Mouse (Mus musculus): ENCODE data around the gene Kazn. TPM values are rescaled to one million over a fixed set of nuclear protein-coding genes. Genes with fewer than 3 reads are reported as not detected.
A peak's percentile ranks its signal among the peaks of the same experiment; 100 is the strongest.

Kazn gene
- polyA plus RNA-seq, 1 experiment from 2014 or later, result 29.3 TPM

- Histone ChIP-seq H3K9me3 (replicated peaks; ENCODE audit: control insufficient read depth, low read length, poor library complexity, severe bottlenecking) (no peaks in the 10 kb centered on the region), H3K4me3 (ENCODE audit: low read depth, low read length) (no peak overlapping the region), H3K9ac (ENCODE audit: low read depth, low read length) (no peak overlapping the region), H3K27ac (ENCODE audit: low read length) (peak overlapping the region; percentile 23; the same call in 1 of the 2 replicates), H3K27me3 (ENCODE audit: control insufficient read depth, insufficient read depth, low read depth, low read length) (no peaks in the 10 kb centered on the region), H3K36me3 (ENCODE audit: control insufficient read depth, insufficient read depth, low read length) (peaks cover 8% of the 10 kb centered on the region), H3K4me1 (ENCODE audit: control insufficient read depth, insufficient read depth, low read length) (peaks cover 7% of the 10 kb centered on the region; the same call in 1 of the 2 replicates), H3K4me2 (ENCODE audit: low read length) (no peak overlapping the region)
- no peak for ATAC-seq
- WGBS, result 7% methylated on average over 9 of the region's 9 CpGs
Measured at GRCm38 (mm10) chr4:142138356-142139099, 100.7 kb downstream of the Kazn start.

GRCm38 (mm10) chr4:142136766-142137503 is 102.3 kb downstream of the Kazn start:
- Histone ChIP-seq H3K9me3 (replicated peaks; ENCODE audit: control insufficient read depth, low read length, poor library complexity, severe bottlenecking) (no peaks in the 10 kb centered on the region), H3K27ac (ENCODE audit: low read length) (no peak overlapping the region), H3K4me3 (ENCODE audit: low read depth, low read length) (no peak overlapping the region), H3K36me3 (ENCODE audit: control insufficient read depth, insufficient read depth, low read length) (peaks cover 3% of the 10 kb centered on the region), H3K27me3 (ENCODE audit: control insufficient read depth, insufficient read depth, low read depth, low read length) (no peaks in the 10 kb centered on the region), H3K9ac (ENCODE audit: low read depth, low read length) (no peak overlapping the region), H3K4me2 (ENCODE audit: low read length) (no peak overlapping the region), H3K4me1 (ENCODE audit: control insufficient read depth, insufficient read depth, low read length) (peaks cover 7% of the 10 kb centered on the region; the same call in 1 of the 2 replicates)
- ATAC-seq, result no peak
- WGBS, result 84% methylated on average over 10 of the region's 10 CpGs

- H3K9me3 ChIP-seq (replicated peaks; ENCODE audit: control insufficient read depth, low read length, poor library complexity, severe bottlenecking), result no peaks in the 10 kb centered on the region
- 94% methylated on average over 2 of the region's 2 CpGs for WGBS
- H3K27me3 ChIP-seq (ENCODE audit: control insufficient read depth, insufficient read depth, low read depth, low read length), result no peaks in the 10 kb centered on the region
- no peak overlapping the region for H3K9ac ChIP-seq (ENCODE audit: low read depth, low read length)
- ATAC-seq, result no peak
- no peak overlapping the region for H3K4me3 ChIP-seq (ENCODE audit: low read depth, low read length)
- no peak overlapping the region for H3K27ac ChIP-seq (ENCODE audit: low read length)
- H3K4me2 ChIP-seq (ENCODE audit: low read length), result no peak overlapping the region
- peaks cover 7% of the 10 kb centered on the region; the same call in 1 of the 2 replicates for H3K4me1 ChIP-seq (ENCODE audit: control insufficient read depth, insufficient read depth, low read length)
- H3K36me3 ChIP-seq (ENCODE audit: control insufficient read depth, insufficient read depth, low read length), result no peaks in the 10 kb centered on the region
Measured at GRCm38 (mm10) chr4:142135515-142135914, 103.7 kb downstream of the Kazn start.

- WGBS, result 51% methylated on average over 5 of the region's 5 CpGs
- Histone ChIP-seq H3K9ac (ENCODE audit: low read depth, low read length) (no peak overlapping the region), H3K27ac (ENCODE audit: low read length) (no peak overlapping the region), H3K36me3 (ENCODE audit: control insufficient read depth, insufficient read depth, low read length) (no peaks in the 10 kb centered on the region), H3K9me3 (replicated peaks; ENCODE audit: control insufficient read depth, low read length, poor library complexity, severe bottlenecking) (no peaks in the 10 kb centered on the region), H3K4me1 (ENCODE audit: control insufficient read depth, insufficient read depth, low read length) (no peaks in the 10 kb centered on the region), H3K27me3 (ENCODE audit: control insufficient read depth, insufficient read depth, low read depth, low read length) (no peaks in the 10 kb centered on the region), H3K4me2 (ENCODE audit: low read length) (no peak overlapping the region), H3K4me3 (ENCODE audit: low read depth, low read length) (no peak overlapping the region)
- no peak for ATAC-seq
Measured at GRCm38 (mm10) chr4:142130162-142130561, 109.0 kb downstream of the Kazn start.

- Histone ChIP-seq H3K4me1 (ENCODE audit: control insufficient read depth, insufficient read depth, low read length) (no peaks in the 10 kb centered on the region), H3K9me3 (replicated peaks; ENCODE audit: control insufficient read depth, low read length, poor library complexity, severe bottlenecking) (no peaks in the 10 kb centered on the region), H3K9ac (ENCODE audit: low read depth, low read length) (no peak overlapping the region), H3K4me3 (ENCODE audit: low read depth, low read length) (no peak overlapping the region), H3K36me3 (ENCODE audit: control insufficient read depth, insufficient read depth, low read length) (no peaks in the 10 kb centered on the region), H3K27me3 (ENCODE audit: control insufficient read depth, insufficient read depth, low read depth, low read length) (no peaks in the 10 kb centered on the region), H3K27ac (ENCODE audit: low read length) (no peak overlapping the region), H3K4me2 (ENCODE audit: low read length) (no peak overlapping the region)
- no peak for ATAC-seq
- WGBS, result 93% methylated on average over 6 of the region's 6 CpGs
Measured at GRCm38 (mm10) chr4:142127275-142127788, 111.9 kb downstream of the Kazn start.

GRCm38 (mm10) chr4:142126641-142127274 is 112.4 kb downstream of the Kazn start:
- WGBS, result 67% methylated on average over 10 of the region's 10 CpGs

GRCm38 (mm10) chr4:142121164-142121563 is 118.0 kb downstream of the Kazn start:
- no peaks in the 10 kb centered on the region for H3K36me3 ChIP-seq (ENCODE audit: control insufficient read depth, insufficient read depth, low read length)
- H3K4me2 ChIP-seq (ENCODE audit: low read length), result no peak overlapping the region
- no peaks in the 10 kb centered on the region for H3K9me3 ChIP-seq (replicated peaks; ENCODE audit: control insufficient read depth, low read length, poor library complexity, severe bottlenecking)
- no peak for ATAC-seq
- no peaks in the 10 kb centered on the region for H3K27me3 ChIP-seq (ENCODE audit: control insufficient read depth, insufficient read depth, low read depth, low read length)
- H3K4me1 ChIP-seq (ENCODE audit: control insufficient read depth, insufficient read depth, low read length), result no peaks in the 10 kb centered on the region
- H3K4me3 ChIP-seq (ENCODE audit: low read depth, low read length), result no peak overlapping the region
- no peak overlapping the region for H3K9ac ChIP-seq (ENCODE audit: low read depth, low read length)
- 47% methylated on average over 1 of the region's 1 CpGs for WGBS
- no peak overlapping the region for H3K27ac ChIP-seq (ENCODE audit: low read length)

More at GRCm38 (mm10) chr4:142126641-142127274, 112.4 kb downstream of the Kazn start:
- H3K9me3 ChIP-seq (replicated peaks; ENCODE audit: control insufficient read depth, low read length, poor library complexity, severe bottlenecking), result no peaks in the 10 kb centered on the region
- no peaks in the 10 kb centered on the region for H3K27me3 ChIP-seq (ENCODE audit: control insufficient read depth, insufficient read depth, low read depth, low read length)
- no peak overlapping the region for H3K27ac ChIP-seq (ENCODE audit: low read length)
- no peaks in the 10 kb centered on the region for H3K36me3 ChIP-seq (ENCODE audit: control insufficient read depth, insufficient read depth, low read length)
- no peak overlapping the region for H3K9ac ChIP-seq (ENCODE audit: low read depth, low read length)
- no peaks in the 10 kb centered on the region for H3K4me1 ChIP-seq (ENCODE audit: control insufficient read depth, insufficient read depth, low read length)
- 0 out of 2 replicates have a peak, but pooled peaks have one; percentile 32 for ATAC-seq
- no peak overlapping the region for H3K4me2 ChIP-seq (ENCODE audit: low read length)
- H3K4me3 ChIP-seq (ENCODE audit: low read depth, low read length), result no peak overlapping the region

- H3K36me3 ChIP-seq (ENCODE audit: control insufficient read depth, insufficient read depth, low read length), result no peaks in the 10 kb centered on the region
- no peaks in the 10 kb centered on the region for H3K9me3 ChIP-seq (replicated peaks; ENCODE audit: control insufficient read depth, low read length, poor library complexity, severe bottlenecking)
- no peak overlapping the region for H3K27ac ChIP-seq (ENCODE audit: low read length)
- 44% methylated on average over 7 of the region's 7 CpGs for WGBS
- H3K27me3 ChIP-seq (ENCODE audit: control insufficient read depth, insufficient read depth, low read depth, low read length), result no peaks in the 10 kb centered on the region
- H3K4me3 ChIP-seq (ENCODE audit: low read depth, low read length), result no peak overlapping the region
- no peak overlapping the region for H3K4me2 ChIP-seq (ENCODE audit: low read length)
- H3K4me1 ChIP-seq (ENCODE audit: control insufficient read depth, insufficient read depth, low read length), result no peaks in the 10 kb centered on the region
- no peak overlapping the region for H3K9ac ChIP-seq (ENCODE audit: low read depth, low read length)
- 0 out of 2 replicates have a peak, but pooled peaks have one; percentile 29 for ATAC-seq
Measured at GRCm38 (mm10) chr4:142118522-142118921, 120.7 kb downstream of the Kazn start.

Measured in midbrain, embryonic 16.5 days (tissue).